Mouse (Mus musculus) forebrain, postnatal 0 days (tissue): Measurements from ENCODE around the gene Golga2. TPM values are rescaled to one million over a fixed set of nuclear protein-coding genes. Genes with fewer than 3 reads are reported as not detected.

Experiments
- ATAC-seq: fragments of 200-750 bp; cut with Nextera tagmentation; 2 replicates; pipeline ENCODE4 v1.8.0; 2017; ENCODE audit warnings: mild to moderate bottlenecking, moderate library complexity
- DNase-seq: peaks from one replicate; pipeline ENCODE4 v3.0.0-alpha.2; 2015
- H3K27ac ChIP-seq: fragments of 300-500 bp; sonication (generic); 2 replicates; pipeline ENCODE4 v1.5.1; 2014; ENCODE audit warnings: low read depth, mild to moderate bottlenecking, antibody characterized with exemption, low read length, moderate library complexity, mixed read lengths
- H3K27me3 ChIP-seq: fragments of 300-500 bp; sonication (generic); 2 replicates; pipeline ENCODE4 v1.6.1; 2014; ENCODE audit warnings: mild to moderate bottlenecking, low read length, mixed read lengths; ENCODE audit not compliant: insufficient read depth
- H3K36me3 ChIP-seq: fragments of 300-500 bp; sonication (generic); 2 replicates; pipeline ENCODE4 v1.6.1; 2014; ENCODE audit warnings: mild to moderate bottlenecking, moderate library complexity; ENCODE audit not compliant: insufficient read depth
- H3K4me1 ChIP-seq: fragments of 300-500 bp; sonication (generic); 2 replicates; pipeline ENCODE4 v1.6.1; 2014; ENCODE audit warnings: antibody characterized with exemption; ENCODE audit not compliant: insufficient read depth
- H3K4me2 ChIP-seq: fragments of 300-500 bp; sonication (generic); 2 replicates; pipeline ENCODE4 v1.6.1; 2014; ENCODE audit warnings: low read depth, mild to moderate bottlenecking, moderate library complexity
- H3K4me3 ChIP-seq: fragments of 300-500 bp; sonication (generic); 2 replicates; pipeline ENCODE4 v1.5.1; 2014; ENCODE audit warnings: low read depth, low read length, mixed read lengths
- H3K9ac ChIP-seq: fragments of 300-500 bp; sonication (generic); 2 replicates; pipeline ENCODE4 v1.6.1; 2014; ENCODE audit warnings: mild to moderate bottlenecking
- H3K9me3 ChIP-seq: fragments of 300-500 bp; sonication (generic); 2 replicates; pipeline ENCODE4 v1.6.1; 2016; ENCODE audit warnings: low read length
- CTCF ChIP-seq: sonication (generic); IDR thresholded peaks from 2 replicates; pipeline ENCODE4 v1.5.1; 2016; ENCODE audit warnings: antibody characterized with exemption, control low read depth, low read depth
- WGBS: fragments of 180-500 bp; shearing (Covaris S2); extraction: QIAGEN DNeasy Blood & Tissue Kit; methylation state at CpG from one replicate; pipeline ENCODE4 v1.1.7; 2014; 5-methylcytosine and 5-hydroxymethylcytosine counted together
- polyA plus RNA-seq: library from polyadenylated mRNA; unstranded; fragments of >200 nt; fragmentation: Nextera tagmentation; extraction: Ambion mirVana; gene quantifications from 2 replicates; pipeline ENCODE4 v1.2.1, GENCODE M21; 2015
- total RNA-seq: library from RNA; depleted of rRNA; stranded (reverse); fragments of >200 nt; gene quantifications from 2 replicates; pipeline ENCODE4 v1.2.3, GENCODE M21; 2014

Golga2 gene
- total and polyA plus RNA-seq, 2 experiments from 2014 or later = 22.1 to 64.4 TPM

GRCm38 (mm10) chr2:32349625-32350255, 62.6 kb downstream of the Golga2 start:
- Histone ChIP-seq H3K4me2 (no peak overlapping the region), H3K4me1 (peaks cover 9% of the 10 kb centered on the region; the same call in 1 of the 2 replicates), H3K27me3 (no peaks in the 10 kb centered on the region), H3K9me3 (no peaks in the 10 kb centered on the region), H3K36me3 (no peaks in the 10 kb centered on the region), H3K4me3 (no peak overlapping the region), H3K9ac (no peak overlapping the region), H3K27ac (no peak overlapping the region)
- no peak for DNase-seq
- TF ChIP-seq CTCF = no peak
- no peak for ATAC-seq
- WGBS = 62% methylated on average over 8 of the region's 8 CpGs

GRCm38 (mm10) chr2:32350471-32351051, 63.4 kb downstream of the Golga2 start:
- WGBS = 47% methylated on average over 13 of the region's 13 CpGs
- no peak for ATAC-seq

GRCm38 (mm10) chr2:32351471-32351961, 64.3 kb downstream of the Golga2 start:
- Histone ChIP-seq H3K27me3 (no peaks in the 10 kb centered on the region), H3K4me1 (peaks cover 9% of the 10 kb centered on the region; the same call in 1 of the 2 replicates), H3K4me3 (peak overlapping the region; percentile 80), H3K9ac (peak overlapping the region; percentile 91), H3K9me3 (no peaks in the 10 kb centered on the region), H3K4me2 (peak overlapping the region; percentile 84), H3K27ac (peak overlapping the region; percentile 89), H3K36me3 (no peaks in the 10 kb centered on the region)
- DNase-seq (no peak), ATAC-seq (no peak)
- no peak for TF ChIP-seq CTCF
- 52% methylated on average over 9 of the region's 9 CpGs for WGBS

More at GRCm38 (mm10) chr2:32350471-32351051, 63.4 kb downstream of the Golga2 start:
- Histone ChIP-seq H3K4me1 (peaks cover 9% of the 10 kb centered on the region; the same call in 1 of the 2 replicates), H3K27ac (no peak overlapping the region), H3K4me3 (no peak overlapping the region), H3K9ac (no peak overlapping the region), H3K27me3 (no peaks in the 10 kb centered on the region), H3K4me2 (peak overlapping the region; percentile 84; the same call in 1 of the 2 replicates), H3K36me3 (no peaks in the 10 kb centered on the region), H3K9me3 (no peaks in the 10 kb centered on the region)
- TF ChIP-seq CTCF = no peak
- DNase-seq = no peak

- Histone ChIP-seq H3K9me3 (no peaks in the 10 kb centered on the region), H3K4me3 (peak within 1 kb of the TSS; percentile 80), H3K4me2 (peak within 1 kb of the TSS; percentile 84), H3K27ac (peak within 1 kb of the TSS; percentile 89), H3K4me1 (peaks cover 9% of the 10 kb centered on the region; the same call in 1 of the 2 replicates), H3K36me3 (no peaks in the 10 kb centered on the region), H3K9ac (peak within 1 kb of the TSS; percentile 91), H3K27me3 (no peaks in the 10 kb centered on the region)
- peak; percentile 79 for ATAC-seq
- TF ChIP-seq CTCF = no peak
- 3% methylated on average over 35 of the region's 52 CpGs for WGBS
- DNase-seq = peak; percentile 83
These were observed 65.2 kb downstream of the Golga2 start, which contains the start of gene Ciz1 for GRCm38 (mm10) chr2:32352151-32353006. Gene Ciz1, plus strand, starts transcription at chr2:32352327.

- Histone ChIP-seq H3K4me3 (peak within 1 kb of the TSS; percentile 80), H3K36me3 (no peaks in the 10 kb centered on the region), H3K4me1 (peaks cover 9% of the 10 kb centered on the region; the same call in 1 of the 2 replicates), H3K4me2 (peak within 1 kb of the TSS; percentile 84), H3K27me3 (no peaks in the 10 kb centered on the region), H3K9ac (peak within 1 kb of the TSS; percentile 91), H3K27ac (peak within 1 kb of the TSS; percentile 89), H3K9me3 (no peaks in the 10 kb centered on the region)
- 2% methylated on average over 63 of the region's 63 CpGs for WGBS
- ATAC-seq = peak; percentile 87
- TF ChIP-seq CTCF = peak; percentile 96
- peak; percentile 96 for DNase-seq
These were observed 65.9 kb downstream of the Golga2 start, which contains the start of gene Dnm1 for GRCm38 (mm10) chr2:32353007-32353542. Gene Dnm1, minus strand, starts transcription at chr2:32353338.

GRCm38 (mm10) chr2:32353836-32354235, 66.7 kb downstream of the Golga2 start:
- ATAC-seq = no peak
- peaks cover 9% of the 10 kb centered on the region; the same call in 1 of the 2 replicates for H3K4me1 ChIP-seq
- no peaks in the 10 kb centered on the region for H3K36me3 ChIP-seq
- H3K27me3 ChIP-seq = no peaks in the 10 kb centered on the region
- 79% methylated on average over 6 of the region's 6 CpGs for WGBS
- H3K9ac ChIP-seq = no peak overlapping the region
- no peak for DNase-seq
- H3K9me3 ChIP-seq = no peaks in the 10 kb centered on the region
- no peak overlapping the region for H3K4me3 ChIP-seq
- H3K4me2 ChIP-seq = no peak overlapping the region
- no peak for TF ChIP-seq CTCF
- no peak overlapping the region for H3K27ac ChIP-seq
